Mouse (Mus musculus) telencephalon, adult 2 months (tissue): Measurements from ENCODE around the gene Gpr18.

Source experiments
- DNase-seq: peaks from one replicate; pipeline ENCODE4 v3.0.0-alpha.2; 2011; ENCODE audit warnings: low read depth, low spot score

The Gpr18 gene

GRCm38 (mm10) chr14:121915621-121916020 lies at the start of gene Gpr18:
Gene Gpr18, minus strand, starts transcription at chr14:121915781.
- no peak for DNase-seq

- no peak for DNase-seq
Measured at GRCm38 (mm10) chr14:121964990-121965389, 49.4 kb upstream of the Gpr18 start, which contains the start of gene Gpr183. Gene Gpr183, minus strand, starts transcription at chr14:121965195.

GRCm38 (mm10) chr14:121963942-121964335 lies 48.4 kb upstream of the Gpr18 start:
- no peak for DNase-seq

- DNase-seq = no peak
Measured at GRCm38 (mm10) chr14:121963251-121963941, 47.8 kb upstream of the Gpr18 start.

- DNase-seq = no peak
Measured at GRCm38 (mm10) chr14:121962128-121962890, 46.7 kb upstream of the Gpr18 start.

GRCm38 (mm10) chr14:121961496-121962127 lies 46.0 kb upstream of the Gpr18 start:
- DNase-seq = no peak

GRCm38 (mm10) chr14:121960997-121961396 lies 45.4 kb upstream of the Gpr18 start:
- no peak for DNase-seq

GRCm38 (mm10) chr14:121960531-121960930 lies 45.0 kb upstream of the Gpr18 start:
- no peak for DNase-seq

GRCm38 (mm10) chr14:121960031-121960430 lies 44.5 kb upstream of the Gpr18 start:
- DNase-seq = no peak

GRCm38 (mm10) chr14:121959538-121959980 lies 44.0 kb upstream of the Gpr18 start:
- DNase-seq = no peak

- DNase-seq = no peak
Measured at GRCm38 (mm10) chr14:121958751-121959537, 43.4 kb upstream of the Gpr18 start.

GRCm38 (mm10) chr14:121958041-121958750 lies 42.6 kb upstream of the Gpr18 start:
- no peak for DNase-seq

GRCm38 (mm10) chr14:121957176-121957871 lies 41.7 kb upstream of the Gpr18 start:
- DNase-seq = no peak

GRCm38 (mm10) chr14:121956291-121956690 lies 40.7 kb upstream of the Gpr18 start:
- no peak for DNase-seq

GRCm38 (mm10) chr14:121955176-121955795 lies 39.7 kb upstream of the Gpr18 start:
- no peak for DNase-seq

- no peak for DNase-seq
Measured at GRCm38 (mm10) chr14:121954608-121955007, 39.0 kb upstream of the Gpr18 start.

- DNase-seq = no peak
Measured at GRCm38 (mm10) chr14:121954129-121954528, 38.5 kb upstream of the Gpr18 start.

- no peak for DNase-seq
Measured at GRCm38 (mm10) chr14:121952046-121952400, 36.4 kb upstream of the Gpr18 start.

GRCm38 (mm10) chr14:121951399-121952045 lies 35.9 kb upstream of the Gpr18 start:
- DNase-seq = no peak
